Mouse (Mus musculus) inflammation-experienced regulatory T-cells, adult 6 months (primary cell): Measurements from ENCODE around the gene Kras. TPM values are rescaled to one million over a fixed set of nuclear protein-coding genes. Genes with fewer than 3 reads are reported as not detected.

Experiments used
- ATAC-seq: one replicate; pipeline ENCODE4 v1.8.0; 2017
- polyA plus RNA-seq, 3 experiments: library from polyadenylated mRNA; unstranded; fragments of 100-300 nt; shearing (Covaris generic); gene quantifications; one replicate each; pipeline ENCODE4 v1.2.1; 2017

Kras gene
- polyA plus RNA-seq, 3 experiments from 2014 or later = 23.3 to 49.5 (median 37.0) TPM

GRCm38 (mm10) chr6:145247886-145248285, 2.2 kb downstream of the Kras start:
- ATAC-seq = no peak

- ATAC-seq = no peak
These were observed 3.2 kb downstream of the Kras start for GRCm38 (mm10) chr6:145246841-145247240.

DNA sequence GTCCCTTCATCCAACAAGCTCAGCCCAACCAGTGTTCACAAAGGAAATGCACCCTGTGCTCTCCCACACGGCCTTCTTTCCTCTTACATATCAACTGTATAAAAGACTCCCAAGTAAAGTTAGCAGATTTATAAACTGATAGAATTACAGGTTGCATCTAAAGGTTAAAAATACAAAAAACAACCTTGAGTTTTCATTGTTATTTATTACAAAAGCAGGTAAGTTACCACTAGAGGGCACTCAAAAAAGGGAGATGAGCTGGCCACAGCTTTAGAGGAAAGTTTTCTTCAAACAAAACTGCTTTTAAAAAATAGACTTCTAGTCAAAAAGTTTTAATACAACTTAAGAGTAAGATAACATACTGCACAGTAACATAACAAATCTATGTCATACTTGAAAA, 7.5 kb downstream of the Kras start:
- ATAC-seq = no peak

- ATAC-seq = no peak
These were observed 9.8 kb downstream of the Kras start for GRCm38 (mm10) chr6:145240285-145240684.

DNA sequence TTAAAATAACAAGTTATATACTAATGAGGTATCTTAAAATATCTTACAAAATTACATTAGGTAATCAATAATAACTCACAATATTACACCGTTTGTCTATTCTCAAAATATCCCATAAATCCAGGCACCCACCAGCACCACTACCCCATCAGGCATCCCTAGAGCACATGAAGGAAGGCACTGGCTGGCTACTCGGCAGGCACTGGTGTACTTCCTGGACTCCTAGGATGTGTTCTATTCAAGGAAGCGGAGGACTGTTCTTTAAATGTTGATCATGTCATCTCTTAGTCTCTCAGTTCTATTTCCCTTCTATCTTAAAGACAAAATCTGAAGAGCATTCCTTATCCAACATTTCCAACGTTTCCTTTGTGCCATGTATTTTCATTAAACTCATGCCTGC, 12.9 kb downstream of the Kras start:
- ATAC-seq = no peak

- peak; percentile 58 for ATAC-seq
These were observed 14.7 kb downstream of the Kras start for GRCm38 (mm10) chr6:145235367-145235766.

DNA sequence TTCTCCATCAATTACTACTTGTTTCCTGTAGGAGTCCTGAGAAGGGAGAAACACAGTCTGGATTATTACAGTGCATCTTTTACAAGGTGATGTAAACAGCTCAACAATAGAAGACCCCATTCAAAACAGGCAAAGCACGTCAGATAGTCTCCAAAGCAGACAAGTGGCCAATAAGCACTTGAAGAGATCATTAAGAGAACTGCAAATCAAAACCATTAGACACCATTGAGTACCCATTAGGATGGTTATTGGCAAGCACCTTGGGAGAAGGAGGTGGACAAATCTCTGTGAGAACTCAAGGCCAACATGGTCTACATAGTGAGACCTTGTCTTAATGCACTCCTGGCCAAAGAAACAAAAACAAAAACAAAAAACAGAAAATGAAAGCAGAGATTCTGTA, 15.6 kb downstream of the Kras start:
- ATAC-seq = no peak

DNA sequence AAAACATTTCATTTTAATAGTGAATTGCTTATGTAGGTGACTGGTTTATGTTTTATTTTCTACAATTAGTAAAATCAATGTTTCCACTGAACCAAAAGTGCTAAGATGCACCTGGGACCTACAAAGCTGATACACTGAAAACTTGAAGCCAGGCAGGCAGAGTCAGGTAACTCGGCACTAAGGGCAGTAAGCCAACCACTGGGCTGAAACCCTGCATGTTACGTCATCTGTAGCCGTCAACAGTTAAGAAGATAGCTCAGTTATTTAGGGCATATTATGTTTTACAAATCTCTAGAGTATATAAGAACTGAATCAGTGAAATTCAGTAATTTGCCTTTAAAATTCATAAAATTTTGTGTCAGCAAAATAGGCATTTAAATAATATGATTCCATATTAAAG, 23.7 kb downstream of the Kras start:
- no peak for ATAC-seq

DNA sequence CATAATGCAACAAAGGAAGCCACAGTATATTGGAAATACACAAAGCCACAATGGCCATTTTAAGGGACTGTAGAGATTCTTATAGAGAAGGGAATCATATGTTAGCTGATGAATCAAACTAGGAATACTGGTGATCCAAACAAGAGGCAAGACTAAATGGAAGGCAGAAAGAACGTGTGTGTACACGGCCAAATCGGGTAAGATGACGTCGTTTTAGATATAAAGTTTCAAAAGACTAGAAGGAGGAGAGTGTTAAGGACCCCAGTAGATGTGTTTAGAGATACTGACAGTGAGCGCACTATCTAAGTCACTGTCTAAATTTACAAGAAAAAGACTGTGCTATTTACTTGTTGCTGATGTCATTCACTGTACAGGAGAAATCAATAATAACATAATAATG, 25.8 kb downstream of the Kras start:
- no peak for ATAC-seq

GRCm38 (mm10) chr6:145215826-145216225, 34.2 kb downstream of the Kras start:
- ATAC-seq = no peak

DNA sequence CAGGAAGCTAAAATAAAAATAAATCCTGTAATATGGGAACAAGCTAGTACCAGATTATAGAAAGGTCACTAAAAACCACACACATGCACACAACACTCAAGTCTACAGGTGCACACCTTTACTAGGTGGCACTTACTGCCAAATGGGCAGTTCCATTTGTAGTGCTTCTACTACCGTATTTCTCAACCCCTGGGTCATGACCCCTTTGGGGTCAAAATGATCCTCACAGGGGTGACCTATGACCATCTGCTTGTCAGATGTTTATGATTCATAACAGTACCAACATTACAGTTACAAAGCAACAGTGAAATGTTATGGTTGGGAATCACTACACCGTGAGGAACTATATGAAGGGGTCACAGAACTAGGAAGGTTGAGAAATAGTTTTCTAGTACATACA, 36.1 kb downstream of the Kras start:
- ATAC-seq = no peak

- ATAC-seq = peak; percentile 6
These were observed 38.4 kb downstream of the Kras start for GRCm38 (mm10) chr6:145211376-145212305.

- ATAC-seq = peak; percentile 96
These were observed 39.2 kb downstream of the Kras start, which contains the start of the genes Casc1 and Etfrf1 for GRCm38 (mm10) chr6:145210816-145211338. Casc1 (minus strand) TSS chr6:145211005. Etfrf1 (plus strand) TSS chr6:145211134.

GRCm38 (mm10) chr6:145210056-145210680, 39.9 kb downstream of the Kras start:
- no peak for ATAC-seq

- no peak for ATAC-seq
These were observed 44.9 kb downstream of the Kras start for GRCm38 (mm10) chr6:145205142-145205541.

DNA sequence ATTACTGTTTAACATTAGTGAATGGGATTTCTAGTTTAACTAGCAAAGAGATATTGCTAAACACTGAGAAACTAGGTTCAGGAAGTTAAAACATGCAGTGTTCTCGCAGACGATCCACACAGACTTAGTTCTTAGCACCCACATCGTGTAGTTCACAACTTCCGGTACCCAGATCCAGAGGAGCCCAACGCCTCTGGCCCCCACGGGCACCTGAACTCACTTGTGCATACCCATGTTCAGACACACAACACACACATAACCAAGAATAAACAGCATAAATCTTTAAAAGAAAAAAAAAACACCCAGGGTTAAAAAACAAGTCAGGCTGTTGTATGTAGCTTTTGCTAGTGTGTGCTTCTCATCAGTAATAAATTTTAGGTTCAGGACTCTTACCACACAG, 45.6 kb downstream of the Kras start:
- no peak for ATAC-seq

DNA sequence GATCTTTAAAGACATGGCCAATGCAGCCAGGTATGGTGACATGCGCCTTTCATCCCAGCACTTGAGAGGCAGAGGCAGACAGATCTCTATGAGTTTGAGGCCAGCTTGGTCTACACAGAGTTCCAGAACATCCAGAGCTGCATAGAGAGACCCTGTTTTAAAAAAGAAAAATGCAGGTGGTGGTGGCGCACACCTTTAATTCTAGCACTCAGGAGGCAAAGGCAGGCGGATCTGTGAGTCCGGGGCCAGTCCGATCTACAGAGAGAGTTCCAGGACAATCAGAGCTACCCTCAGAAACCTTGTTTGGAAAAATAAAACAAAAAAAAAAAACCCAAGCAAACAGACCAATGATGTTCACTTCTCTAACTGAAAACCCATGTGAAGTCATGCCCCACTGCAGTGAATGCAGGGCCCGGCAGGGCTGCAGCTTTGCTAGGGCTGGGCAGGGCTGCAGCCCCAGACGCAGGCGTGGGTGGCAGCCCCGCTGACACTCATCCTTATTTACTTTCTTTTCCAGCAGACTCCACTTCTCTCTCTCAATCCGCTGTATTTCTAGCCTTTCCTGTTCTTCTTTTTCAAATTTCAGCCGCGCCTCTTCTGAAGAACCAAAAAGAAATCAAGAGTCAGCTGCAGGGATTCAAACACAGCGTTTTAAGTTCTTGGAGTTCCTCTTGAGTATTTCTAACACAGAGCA, 47.5 kb downstream of the Kras start:
- no peak for ATAC-seq

GRCm38 (mm10) chr6:145197949-145198686, 51.9 kb downstream of the Kras start:
- ATAC-seq = no peak

- ATAC-seq = peak; percentile 61
These were observed 56.6 kb downstream of the Kras start for GRCm38 (mm10) chr6:145193446-145193845.

- ATAC-seq = no peak
These were observed 57.0 kb downstream of the Kras start for GRCm38 (mm10) chr6:145193038-145193437.

DNA sequence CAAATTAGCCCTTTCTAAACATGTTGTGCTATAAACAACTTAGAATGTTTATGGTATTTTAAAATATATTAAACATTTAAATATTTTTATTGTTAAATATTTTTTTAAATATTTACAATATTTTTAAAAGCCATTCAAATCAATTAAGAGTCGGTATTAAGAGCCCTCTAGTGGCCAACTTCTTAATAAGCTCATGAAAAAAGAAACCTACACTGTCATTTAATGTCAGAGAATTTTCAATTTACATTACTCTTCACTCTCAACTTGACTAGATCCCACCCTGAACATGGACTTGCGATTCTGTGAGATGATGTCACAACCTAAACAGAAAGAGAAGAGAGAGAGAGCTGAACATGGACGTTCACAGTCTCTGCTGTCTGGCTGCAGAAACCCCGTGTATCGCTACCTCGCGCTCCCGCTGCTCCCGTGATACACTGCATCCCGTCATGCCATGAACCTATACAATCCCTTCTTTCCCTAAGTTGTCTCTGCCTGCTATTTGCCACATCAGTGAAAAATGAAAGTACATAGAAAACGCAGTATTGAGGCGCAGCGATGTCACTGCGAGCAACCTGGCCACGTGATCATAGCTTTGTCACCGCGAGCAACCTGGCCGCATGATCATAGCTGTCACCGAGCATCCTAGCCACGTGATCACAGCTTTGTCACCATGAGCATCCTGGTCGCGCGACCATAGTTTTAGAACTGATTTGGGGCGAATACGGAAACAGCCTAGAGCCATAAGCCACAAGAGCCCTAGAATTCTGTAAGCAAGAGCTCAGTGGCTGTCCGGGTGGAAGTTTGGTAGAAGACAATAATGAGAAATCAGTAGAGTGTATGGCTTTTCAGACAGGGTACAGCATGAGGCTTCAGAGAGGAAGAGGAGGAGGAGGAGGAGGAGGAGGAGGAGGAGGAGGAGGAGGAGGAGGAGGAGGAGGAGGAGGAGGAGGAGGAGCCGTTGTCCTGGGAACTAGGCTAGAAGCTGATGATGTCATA, 62.6 kb downstream of the Kras start:
- peak; percentile 89 for ATAC-seq
